Mouse (Mus musculus): Measurements from ENCODE around the gene Ptprr. TPM values are rescaled to one million over a fixed set of nuclear protein-coding genes. Genes with fewer than 3 reads are reported as not detected.
A peak's percentile ranks its signal among the peaks of the same experiment; 100 is the strongest.

Ptprr gene
- polyA plus RNA-seq, 1 experiment from 2014 or later = 0.45 TPM

GRCm38 (mm10) chr10:116242200-116242599 is 224.2 kb downstream of the Ptprr start:
- Histone ChIP-seq H3K4me3 (ENCODE audit: low read length) (no peak overlapping the region), H3K4me2 (ENCODE audit: low read depth, low read length) (no peak overlapping the region), H3K9me3 (ENCODE audit: control insufficient read depth, low read length) (no peaks in the 10 kb centered on the region), H3K27me3 (ENCODE audit: control insufficient read depth, insufficient read depth, low read depth, low read length) (no peaks in the 10 kb centered on the region), H3K36me3 (ENCODE audit: control insufficient read depth, insufficient read depth, low read length) (no peaks in the 10 kb centered on the region), H3K9ac (ENCODE audit: low read length) (no peak overlapping the region), H3K4me1 (replicated peaks; ENCODE audit: control insufficient read depth, insufficient read depth, low read length) (peaks cover 2% of the 10 kb centered on the region; the same call in 1 of the 2 replicates), H3K27ac (ENCODE audit: low read length) (no peak overlapping the region)
- peak; percentile 68 for ATAC-seq (ENCODE audit: low read depth)
- WGBS = 45% methylated on average over 7 of the region's 7 CpGs

GRCm38 (mm10) chr10:116243373-116243772 is 225.4 kb downstream of the Ptprr start:
- WGBS = 29% methylated on average over 7 of the region's 7 CpGs
- H3K27me3 ChIP-seq (ENCODE audit: control insufficient read depth, insufficient read depth, low read depth, low read length) = no peaks in the 10 kb centered on the region
- no peaks in the 10 kb centered on the region for H3K36me3 ChIP-seq (ENCODE audit: control insufficient read depth, insufficient read depth, low read length)
- H3K4me2 ChIP-seq (ENCODE audit: low read depth, low read length) = no peak overlapping the region
- H3K4me3 ChIP-seq (ENCODE audit: low read length) = no peak overlapping the region
- H3K9me3 ChIP-seq (ENCODE audit: control insufficient read depth, low read length) = no peaks in the 10 kb centered on the region
- peaks cover 2% of the 10 kb centered on the region; the same call in 1 of the 2 replicates for H3K4me1 ChIP-seq (replicated peaks; ENCODE audit: control insufficient read depth, insufficient read depth, low read length)
- no peak overlapping the region for H3K27ac ChIP-seq (ENCODE audit: low read length)
- H3K9ac ChIP-seq (ENCODE audit: low read length) = no peak overlapping the region
- peak; percentile 65; the same call in 1 of the 2 replicates for ATAC-seq (ENCODE audit: low read depth)

GRCm38 (mm10) chr10:116245632-116246031 is 227.6 kb downstream of the Ptprr start:
- no peaks in the 10 kb centered on the region for H3K9me3 ChIP-seq (ENCODE audit: control insufficient read depth, low read length)
- no peaks in the 10 kb centered on the region for H3K36me3 ChIP-seq (ENCODE audit: control insufficient read depth, insufficient read depth, low read length)
- no peak overlapping the region for H3K4me3 ChIP-seq (ENCODE audit: low read length)
- ATAC-seq (ENCODE audit: low read depth) = no peak
- peaks cover 2% of the 10 kb centered on the region; the same call in 1 of the 2 replicates for H3K4me1 ChIP-seq (replicated peaks; ENCODE audit: control insufficient read depth, insufficient read depth, low read length)
- H3K4me2 ChIP-seq (ENCODE audit: low read depth, low read length) = no peak overlapping the region
- WGBS = 58% methylated on average over 2 of the region's 2 CpGs
- no peak overlapping the region for H3K9ac ChIP-seq (ENCODE audit: low read length)
- no peak overlapping the region for H3K27ac ChIP-seq (ENCODE audit: low read length)
- H3K27me3 ChIP-seq (ENCODE audit: control insufficient read depth, insufficient read depth, low read depth, low read length) = no peaks in the 10 kb centered on the region

DNA sequence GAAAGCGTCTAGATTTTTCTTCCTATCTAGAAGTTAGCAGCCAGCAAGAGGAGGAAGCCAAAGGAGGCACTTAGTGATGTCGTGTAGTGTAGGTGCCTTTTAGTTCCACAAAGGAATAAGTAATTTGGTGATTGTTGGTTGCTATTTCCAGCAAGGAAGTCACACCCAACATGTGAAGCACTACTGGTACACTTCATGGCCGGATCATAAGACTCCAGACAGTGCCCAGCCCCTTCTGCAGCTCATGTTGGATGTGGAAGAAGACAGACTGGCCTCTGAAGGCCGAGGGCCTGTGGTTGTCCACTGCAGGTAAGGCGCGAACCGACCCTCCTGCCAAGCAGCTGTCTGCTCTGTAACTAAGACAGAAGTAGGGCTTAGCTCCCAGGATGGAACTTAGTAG is 234.7 kb downstream of the Ptprr start:
- 80% methylated on average over 7 of the region's 7 CpGs for WGBS
- no peak overlapping the region for H3K4me3 ChIP-seq (ENCODE audit: low read length)
- ATAC-seq (ENCODE audit: low read depth) = no peak

GRCm38 (mm10) chr10:116253972-116254371 is 236.0 kb downstream of the Ptprr start:
- ATAC-seq (ENCODE audit: low read depth) = 0 out of 2 replicates have a peak, but pooled peaks have one; percentile 31
- 25% methylated on average over 6 of the region's 6 CpGs for WGBS

More for the DNA sequence above, 234.7 kb downstream of the Ptprr start:
- H3K27ac ChIP-seq (ENCODE audit: low read length) = no peak overlapping the region
- no peaks in the 10 kb centered on the region for H3K4me1 ChIP-seq (replicated peaks; ENCODE audit: control insufficient read depth, insufficient read depth, low read length)
- H3K9ac ChIP-seq (ENCODE audit: low read length) = no peak overlapping the region
- no peak overlapping the region for H3K4me2 ChIP-seq (ENCODE audit: low read depth, low read length)
- no peaks in the 10 kb centered on the region for H3K36me3 ChIP-seq (ENCODE audit: control insufficient read depth, insufficient read depth, low read length)
- H3K9me3 ChIP-seq (ENCODE audit: control insufficient read depth, low read length) = no peaks in the 10 kb centered on the region
- no peaks in the 10 kb centered on the region for H3K27me3 ChIP-seq (ENCODE audit: control insufficient read depth, insufficient read depth, low read depth, low read length)

GRCm38 (mm10) chr10:116259298-116259697 is 241.3 kb downstream of the Ptprr start:
- Histone ChIP-seq H3K9me3 (ENCODE audit: control insufficient read depth, low read length) (no peaks in the 10 kb centered on the region), H3K27ac (ENCODE audit: low read length) (no peak overlapping the region), H3K9ac (ENCODE audit: low read length) (no peak overlapping the region), H3K36me3 (ENCODE audit: control insufficient read depth, insufficient read depth, low read length) (no peaks in the 10 kb centered on the region), H3K4me1 (replicated peaks; ENCODE audit: control insufficient read depth, insufficient read depth, low read length) (no peaks in the 10 kb centered on the region; the same call in 1 of the 2 replicates), H3K4me3 (ENCODE audit: low read length) (no peak overlapping the region), H3K27me3 (ENCODE audit: control insufficient read depth, insufficient read depth, low read depth, low read length) (no peaks in the 10 kb centered on the region), H3K4me2 (ENCODE audit: low read depth, low read length) (no peak overlapping the region)
- WGBS = 67% methylated on average over 4 of the region's 4 CpGs
- no peak for ATAC-seq (ENCODE audit: low read depth)

More at GRCm38 (mm10) chr10:116253972-116254371, 236.0 kb downstream of the Ptprr start:
- Histone ChIP-seq H3K9me3 (ENCODE audit: control insufficient read depth, low read length) (no peaks in the 10 kb centered on the region), H3K27ac (ENCODE audit: low read length) (peak overlapping the region; percentile 36; the same call in 1 of the 2 replicates), H3K9ac (ENCODE audit: low read length) (no peak overlapping the region), H3K36me3 (ENCODE audit: control insufficient read depth, insufficient read depth, low read length) (no peaks in the 10 kb centered on the region), H3K27me3 (ENCODE audit: control insufficient read depth, insufficient read depth, low read depth, low read length) (no peaks in the 10 kb centered on the region), H3K4me2 (ENCODE audit: low read depth, low read length) (no peak overlapping the region), H3K4me1 (replicated peaks; ENCODE audit: control insufficient read depth, insufficient read depth, low read length) (no peaks in the 10 kb centered on the region), H3K4me3 (ENCODE audit: low read length) (no peak overlapping the region)

DNA sequence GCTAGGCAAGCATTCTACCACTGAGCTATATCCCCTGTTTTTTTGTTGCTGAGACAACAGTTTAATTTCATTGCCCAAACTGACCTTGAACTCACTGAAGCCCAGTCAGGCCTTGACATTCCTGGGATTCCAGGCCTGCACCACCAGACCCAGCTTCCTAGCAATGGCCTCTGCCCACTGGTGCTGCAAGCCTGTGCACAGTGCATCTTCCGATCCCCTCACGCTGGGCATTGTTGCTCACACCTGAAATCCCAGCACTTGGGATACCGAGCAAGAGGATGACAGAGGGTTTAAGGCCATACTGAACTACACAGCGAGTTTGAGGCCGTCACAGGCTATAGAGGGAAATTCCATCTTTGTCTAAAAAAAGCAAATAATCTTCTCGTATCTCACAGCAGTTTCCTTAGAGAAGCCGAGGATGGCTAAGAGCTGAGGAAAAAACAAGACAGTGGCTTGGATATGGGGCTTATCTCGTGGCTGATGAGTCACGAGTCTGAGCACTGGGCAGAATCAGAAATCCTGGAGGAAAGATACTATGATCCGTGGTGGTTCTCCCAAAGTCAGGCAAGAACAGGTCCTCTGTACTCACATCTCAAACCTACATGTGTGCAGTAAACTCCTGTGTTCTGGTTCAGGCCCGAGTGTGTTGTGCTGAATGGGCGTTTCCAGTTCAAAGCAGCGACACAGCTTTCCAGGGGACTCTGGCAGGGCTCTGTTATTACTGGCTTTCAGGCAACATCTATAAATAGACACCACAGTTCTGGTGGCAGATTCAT is 242.8 kb downstream of the Ptprr start:
- WGBS = 40% methylated on average over 13 of the region's 13 CpGs

GRCm38 (mm10) chr10:116261559-116261958 is 243.5 kb downstream of the Ptprr start:
- no peaks in the 10 kb centered on the region; the same call in 1 of the 2 replicates for H3K4me1 ChIP-seq (replicated peaks; ENCODE audit: control insufficient read depth, insufficient read depth, low read length)
- WGBS = 55% methylated on average over 5 of the region's 5 CpGs
- no peak overlapping the region for H3K4me3 ChIP-seq (ENCODE audit: low read length)
- no peaks in the 10 kb centered on the region for H3K27me3 ChIP-seq (ENCODE audit: control insufficient read depth, insufficient read depth, low read depth, low read length)
- no peak overlapping the region for H3K27ac ChIP-seq (ENCODE audit: low read length)
- no peak for ATAC-seq (ENCODE audit: low read depth)
- no peaks in the 10 kb centered on the region for H3K9me3 ChIP-seq (ENCODE audit: control insufficient read depth, low read length)
- no peaks in the 10 kb centered on the region for H3K36me3 ChIP-seq (ENCODE audit: control insufficient read depth, insufficient read depth, low read length)
- H3K9ac ChIP-seq (ENCODE audit: low read length) = no peak overlapping the region
- no peak overlapping the region for H3K4me2 ChIP-seq (ENCODE audit: low read depth, low read length)

More for the DNA sequence above, 242.8 kb downstream of the Ptprr start:
- Histone ChIP-seq H3K4me1 (replicated peaks; ENCODE audit: control insufficient read depth, insufficient read depth, low read length) (no peaks in the 10 kb centered on the region; the same call in 1 of the 2 replicates), H3K27ac (ENCODE audit: low read length) (no peak overlapping the region), H3K4me3 (ENCODE audit: low read length) (no peak overlapping the region), H3K4me2 (ENCODE audit: low read depth, low read length) (no peak overlapping the region), H3K9me3 (ENCODE audit: control insufficient read depth, low read length) (no peaks in the 10 kb centered on the region), H3K36me3 (ENCODE audit: control insufficient read depth, insufficient read depth, low read length) (no peaks in the 10 kb centered on the region), H3K9ac (ENCODE audit: low read length) (no peak overlapping the region), H3K27me3 (ENCODE audit: control insufficient read depth, insufficient read depth, low read depth, low read length) (no peaks in the 10 kb centered on the region)
- peak; percentile 59 for ATAC-seq (ENCODE audit: low read depth)

DNA sequence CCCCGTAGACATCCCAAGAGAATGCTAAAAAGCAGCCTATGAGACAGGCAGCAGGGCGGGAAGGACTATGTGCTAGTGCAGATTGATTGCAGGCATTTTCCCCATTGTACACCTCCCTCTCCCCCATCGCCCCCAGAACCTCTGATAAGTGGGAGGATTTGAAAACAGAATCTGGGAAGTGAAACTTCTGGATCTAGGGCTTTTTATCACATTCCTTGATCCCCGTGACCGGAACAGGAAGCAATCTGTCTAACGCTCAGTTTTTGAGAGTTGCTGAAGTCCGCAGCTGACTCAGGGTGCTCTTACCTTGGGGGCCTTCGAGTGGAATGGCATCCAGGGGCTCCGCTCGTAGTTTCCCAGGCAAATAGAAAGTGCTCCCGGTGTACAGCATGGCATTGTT is 246.5 kb downstream of the Ptprr start:
- ATAC-seq (ENCODE audit: low read depth) = no peak
- H3K27ac ChIP-seq (ENCODE audit: low read length) = no peak overlapping the region
- H3K9ac ChIP-seq (ENCODE audit: low read length) = no peak overlapping the region
- peaks cover 4% of the 10 kb centered on the region for H3K4me1 ChIP-seq (replicated peaks; ENCODE audit: control insufficient read depth, insufficient read depth, low read length)
- H3K9me3 ChIP-seq (ENCODE audit: control insufficient read depth, low read length) = no peaks in the 10 kb centered on the region
- no peaks in the 10 kb centered on the region for H3K36me3 ChIP-seq (ENCODE audit: control insufficient read depth, insufficient read depth, low read length)
- H3K4me3 ChIP-seq (ENCODE audit: low read length) = no peak overlapping the region
- no peaks in the 10 kb centered on the region for H3K27me3 ChIP-seq (ENCODE audit: control insufficient read depth, insufficient read depth, low read depth, low read length)
- no peak overlapping the region for H3K4me2 ChIP-seq (ENCODE audit: low read depth, low read length)
- 44% methylated on average over 11 of the region's 11 CpGs for WGBS

Data from lung, embryonic 16.5 days (tissue).